Mouse (Mus musculus): Measurements from ENCODE around the gene AW011738. TPM values are rescaled to one million over a fixed set of nuclear protein-coding genes. Genes with fewer than 3 reads are reported as not detected.
A peak's percentile ranks its signal among the peaks of the same experiment; 100 is the strongest.

Gene AW011738
- 8.1 and 8.7 TPM in 2 replicates for polyA plus RNA-seq (2015; fragmentation: Nextera tagmentation; extraction: Ambion mirVana)

DNA sequence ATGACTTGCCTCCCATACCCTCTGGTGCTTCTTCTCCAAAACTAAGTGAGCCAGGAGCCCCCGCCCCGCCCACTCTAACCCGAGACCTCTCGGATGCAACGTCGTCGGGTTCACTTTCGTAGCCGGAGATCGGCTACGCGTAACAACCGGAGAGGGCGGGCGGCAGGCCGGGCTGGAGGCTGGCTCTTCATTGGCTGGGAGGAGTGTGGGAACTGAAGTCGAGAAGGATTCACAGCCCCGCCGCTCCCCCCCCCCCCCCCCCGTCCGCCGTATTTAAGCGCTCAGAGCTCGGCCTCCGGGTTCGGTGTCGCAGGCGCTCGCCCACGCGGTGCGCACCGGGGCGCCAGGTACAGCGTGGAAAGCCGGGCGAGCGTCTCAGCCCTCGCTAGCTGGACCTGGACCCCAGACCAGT, at the start of gene AW011738:
Gene AW011738, plus strand, starts transcription at position 304 of the 412 bp plus-strand sequence.
- WGBS: under 1% methylated on average over 30 of the region's 39 CpGs
- H3K27ac ChIP-seq (ENCODE audit: low read length): peak within 1 kb of the TSS; percentile 68

DNA sequence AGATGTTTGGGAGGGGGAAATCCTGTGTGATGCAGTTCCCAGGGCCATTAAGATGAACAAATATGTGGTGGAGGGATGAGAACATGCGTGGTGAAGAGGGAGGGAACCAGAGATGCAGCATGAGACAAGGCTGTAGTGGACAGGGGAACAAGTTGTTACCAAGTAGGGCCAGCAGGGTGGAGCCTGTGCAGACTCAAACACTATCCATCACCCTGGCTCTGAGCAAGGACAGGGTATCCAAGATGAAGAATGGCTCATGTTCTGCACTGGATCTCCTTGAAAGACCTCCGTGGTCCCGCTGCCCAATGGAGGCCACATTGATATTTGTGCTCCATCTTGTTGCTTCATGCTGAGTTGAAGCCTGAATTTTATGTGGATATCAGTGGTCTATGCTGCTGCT, 48.3 kb upstream of the AW011738 start:
- Histone ChIP-seq H3K27ac (ENCODE audit: low read length) (no peak overlapping the region), H3K9me3 (ENCODE audit: low read length) (peaks cover 11% of the 10 kb centered on the region; the same call in 1 of the 2 replicates), H3K4me3 (ENCODE audit: low read length) (no peak overlapping the region), H3K4me1 (ENCODE audit: insufficient read depth, low read length) (no peaks in the 10 kb centered on the region), H3K9ac (replicated peaks; ENCODE audit: low read length) (no peak overlapping the region), H3K36me3 (ENCODE audit: insufficient read depth, low read length) (no peaks in the 10 kb centered on the region), H3K27me3 (ENCODE audit: insufficient read depth, low read length) (no peaks in the 10 kb centered on the region), H3K4me2 (replicated peaks; ENCODE audit: low read depth, low read length) (no peak overlapping the region)
- no peak for ATAC-seq (ENCODE audit: low FRiP score, low TSS enrichment)
- 91% methylated on average over 3 of the region's 3 CpGs for WGBS

More for the DNA sequence above, at the start of gene AW011738:
- Histone ChIP-seq H3K4me2 (replicated peaks; ENCODE audit: low read depth, low read length) (peak within 1 kb of the TSS; percentile 96), H3K9me3 (ENCODE audit: low read length) (no peaks in the 10 kb centered on the region), H3K9ac (replicated peaks; ENCODE audit: low read length) (peak within 1 kb of the TSS; percentile 77), H3K27me3 (ENCODE audit: insufficient read depth, low read length) (peaks cover 9% of the 10 kb centered on the region; the same call in 1 of the 2 replicates), H3K36me3 (ENCODE audit: insufficient read depth, low read length) (no peaks in the 10 kb centered on the region), H3K4me1 (ENCODE audit: insufficient read depth, low read length) (peaks cover 21% of the 10 kb centered on the region), H3K4me3 (ENCODE audit: low read length) (peak within 1 kb of the TSS; percentile 70)
- ATAC-seq (ENCODE audit: low FRiP score, low TSS enrichment): peak; percentile 80

DNA sequence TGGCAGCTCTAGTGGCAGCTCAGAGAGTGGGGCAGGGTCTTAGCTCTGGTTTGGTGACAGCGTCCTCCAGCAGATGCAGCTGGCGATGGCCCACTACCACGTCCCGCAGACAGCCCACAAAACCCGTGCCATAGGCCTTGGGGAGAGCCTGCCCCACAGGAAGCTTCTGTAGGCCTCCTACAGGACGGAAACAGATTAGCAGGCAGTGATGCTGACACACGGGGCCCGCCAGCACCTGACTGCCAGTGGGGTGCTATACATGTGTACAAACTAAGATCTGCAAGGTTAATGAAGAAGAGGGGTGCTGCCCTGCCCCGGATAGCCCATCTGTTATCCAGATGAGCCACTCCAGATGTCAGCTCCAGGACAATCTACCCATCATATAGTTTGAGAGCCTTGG, 36.6 kb upstream of the AW011738 start:
- peaks cover 17% of the 10 kb centered on the region for H3K9me3 ChIP-seq (ENCODE audit: low read length)
- H3K36me3 ChIP-seq (ENCODE audit: insufficient read depth, low read length): peaks cover 95% of the 10 kb centered on the region
- WGBS: 94% methylated on average over 9 of the region's 9 CpGs
- no peak overlapping the region for H3K9ac ChIP-seq (replicated peaks; ENCODE audit: low read length)
- no peak overlapping the region for H3K4me2 ChIP-seq (replicated peaks; ENCODE audit: low read depth, low read length)
- H3K4me1 ChIP-seq (ENCODE audit: insufficient read depth, low read length): no peaks in the 10 kb centered on the region
- H3K27me3 ChIP-seq (ENCODE audit: insufficient read depth, low read length): no peaks in the 10 kb centered on the region
- ATAC-seq (ENCODE audit: low FRiP score, low TSS enrichment): no peak; the same call in 1 of the 2 replicates
- H3K27ac ChIP-seq (ENCODE audit: low read length): no peak overlapping the region
- H3K4me3 ChIP-seq (ENCODE audit: low read length): no peak overlapping the region

- Histone ChIP-seq H3K36me3 (ENCODE audit: insufficient read depth, low read length) (peaks cover 98% of the 10 kb centered on the region), H3K9me3 (ENCODE audit: low read length) (no peaks in the 10 kb centered on the region), H3K4me2 (replicated peaks; ENCODE audit: low read depth, low read length) (no peak overlapping the region), H3K9ac (replicated peaks; ENCODE audit: low read length) (no peak overlapping the region), H3K27ac (ENCODE audit: low read length) (no peak overlapping the region), H3K27me3 (ENCODE audit: insufficient read depth, low read length) (no peaks in the 10 kb centered on the region), H3K4me1 (ENCODE audit: insufficient read depth, low read length) (no peaks in the 10 kb centered on the region), H3K4me3 (ENCODE audit: low read length) (no peak overlapping the region)
- 92% methylated on average over 8 of the region's 8 CpGs for WGBS
- ATAC-seq (ENCODE audit: low FRiP score, low TSS enrichment): no peak
Measured at GRCm38 (mm10) chr4:156168611-156169010, 34.5 kb upstream of the AW011738 start.

- WGBS: 92% methylated on average over 10 of the region's 10 CpGs
- Histone ChIP-seq H3K4me3 (ENCODE audit: low read length) (no peak overlapping the region), H3K4me2 (replicated peaks; ENCODE audit: low read depth, low read length) (no peak overlapping the region), H3K9me3 (ENCODE audit: low read length) (no peaks in the 10 kb centered on the region), H3K27me3 (ENCODE audit: insufficient read depth, low read length) (no peaks in the 10 kb centered on the region), H3K4me1 (ENCODE audit: insufficient read depth, low read length) (no peaks in the 10 kb centered on the region), H3K36me3 (ENCODE audit: insufficient read depth, low read length) (peaks cover 98% of the 10 kb centered on the region), H3K9ac (replicated peaks; ENCODE audit: low read length) (no peak overlapping the region), H3K27ac (ENCODE audit: low read length) (no peak overlapping the region)
- ATAC-seq (ENCODE audit: low FRiP score, low TSS enrichment): no peak
Measured at GRCm38 (mm10) chr4:156169129-156169528, 34.0 kb upstream of the AW011738 start.

DNA sequence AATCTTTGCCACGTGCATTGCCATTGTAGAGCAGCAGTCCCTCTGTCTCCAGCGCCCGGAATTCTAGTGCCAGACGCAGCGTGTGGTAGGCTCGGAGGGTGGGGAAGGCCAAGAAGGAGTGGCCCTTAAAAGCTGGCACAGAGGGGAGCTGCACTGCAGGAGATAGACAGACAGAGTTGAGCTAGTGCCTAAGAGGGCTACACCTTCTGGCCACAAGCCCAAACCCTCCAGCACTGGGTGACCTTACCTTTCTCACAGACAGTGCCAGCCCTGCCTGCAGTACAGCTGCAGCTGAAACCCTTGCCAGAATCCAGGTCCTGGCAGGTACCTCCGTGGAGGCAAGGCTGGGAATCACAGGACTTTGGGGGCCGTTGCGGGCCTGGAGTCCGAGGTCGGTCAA, 31.3 kb upstream of the AW011738 start:
- Histone ChIP-seq H3K4me3 (ENCODE audit: low read length) (no peak overlapping the region), H3K4me2 (replicated peaks; ENCODE audit: low read depth, low read length) (no peak overlapping the region), H3K9ac (replicated peaks; ENCODE audit: low read length) (no peak overlapping the region), H3K4me1 (ENCODE audit: insufficient read depth, low read length) (no peaks in the 10 kb centered on the region), H3K36me3 (ENCODE audit: insufficient read depth, low read length) (peaks cover 100% of the 10 kb centered on the region), H3K27ac (ENCODE audit: low read length) (no peak overlapping the region), H3K9me3 (ENCODE audit: low read length) (no peaks in the 10 kb centered on the region), H3K27me3 (ENCODE audit: insufficient read depth, low read length) (no peaks in the 10 kb centered on the region)
- ATAC-seq (ENCODE audit: low FRiP score, low TSS enrichment): no peak
- 97% methylated on average over 11 of the region's 11 CpGs for WGBS

- Histone ChIP-seq H3K9ac (replicated peaks; ENCODE audit: low read length) (no peak overlapping the region), H3K27ac (ENCODE audit: low read length) (no peak overlapping the region), H3K4me1 (ENCODE audit: insufficient read depth, low read length) (no peaks in the 10 kb centered on the region), H3K4me2 (replicated peaks; ENCODE audit: low read depth, low read length) (no peak overlapping the region), H3K9me3 (ENCODE audit: low read length) (no peaks in the 10 kb centered on the region), H3K27me3 (ENCODE audit: insufficient read depth, low read length) (no peaks in the 10 kb centered on the region), H3K4me3 (ENCODE audit: low read length) (no peak overlapping the region), H3K36me3 (ENCODE audit: insufficient read depth, low read length) (peaks cover 74% of the 10 kb centered on the region)
- no peak for ATAC-seq (ENCODE audit: low FRiP score, low TSS enrichment)
- WGBS: 90% methylated on average over 9 of the region's 9 CpGs
Measured at GRCm38 (mm10) chr4:156177630-156178029, 25.5 kb upstream of the AW011738 start.

- Histone ChIP-seq H3K9me3 (ENCODE audit: low read length) (no peaks in the 10 kb centered on the region), H3K27ac (ENCODE audit: low read length) (no peak overlapping the region), H3K4me1 (ENCODE audit: insufficient read depth, low read length) (peaks cover 38% of the 10 kb centered on the region), H3K9ac (replicated peaks; ENCODE audit: low read length) (no peak overlapping the region), H3K36me3 (ENCODE audit: insufficient read depth, low read length) (peaks cover 25% of the 10 kb centered on the region), H3K4me2 (replicated peaks; ENCODE audit: low read depth, low read length) (no peak overlapping the region), H3K4me3 (ENCODE audit: low read length) (no peak overlapping the region), H3K27me3 (ENCODE audit: insufficient read depth, low read length) (no peaks in the 10 kb centered on the region)
- ATAC-seq (ENCODE audit: low FRiP score, low TSS enrichment): no peak
- WGBS: 89% methylated on average over 5 of the region's 5 CpGs
Measured at GRCm38 (mm10) chr4:156183747-156184146, 19.4 kb upstream of the AW011738 start.

GRCm38 (mm10) chr4:156184291-156184954, 18.7 kb upstream of the AW011738 start:
- H3K9ac ChIP-seq (replicated peaks; ENCODE audit: low read length): no peak overlapping the region
- no peak overlapping the region for H3K27ac ChIP-seq (ENCODE audit: low read length)
- no peak for ATAC-seq (ENCODE audit: low FRiP score, low TSS enrichment)
- no peak overlapping the region for H3K4me2 ChIP-seq (replicated peaks; ENCODE audit: low read depth, low read length)
- H3K4me3 ChIP-seq (ENCODE audit: low read length): no peak overlapping the region
- H3K9me3 ChIP-seq (ENCODE audit: low read length): no peaks in the 10 kb centered on the region
- H3K27me3 ChIP-seq (ENCODE audit: insufficient read depth, low read length): no peaks in the 10 kb centered on the region
- H3K4me1 ChIP-seq (ENCODE audit: insufficient read depth, low read length): peaks cover 44% of the 10 kb centered on the region
- peaks cover 20% of the 10 kb centered on the region for H3K36me3 ChIP-seq (ENCODE audit: insufficient read depth, low read length)
- 66% methylated on average over 7 of the region's 7 CpGs for WGBS

DNA sequence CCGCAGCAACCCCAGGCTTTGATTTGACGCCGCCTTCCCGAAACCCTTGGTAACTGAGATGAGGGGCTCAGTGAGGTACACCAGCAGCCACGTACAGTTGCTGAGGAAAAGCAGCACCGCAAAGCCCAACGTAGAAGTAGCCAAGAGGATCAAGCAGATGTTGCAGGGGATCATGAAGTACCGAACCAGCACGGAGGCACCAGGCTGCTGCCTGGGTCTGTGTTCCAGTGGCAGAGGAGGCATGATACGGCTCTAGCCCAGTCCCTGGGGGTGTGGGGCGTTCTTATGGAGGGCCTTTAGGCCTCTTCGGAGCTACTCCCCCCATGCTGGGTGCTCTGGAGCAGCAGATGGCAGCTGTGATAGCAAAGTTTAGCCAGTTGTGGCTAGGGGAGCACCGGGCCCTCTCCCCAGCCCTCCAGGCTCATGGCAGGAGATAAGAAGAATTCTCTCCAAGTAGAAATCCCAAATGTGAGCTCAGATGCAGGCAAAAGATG, 17.6 kb upstream of the AW011738 start:
- peak overlapping the region; percentile 32 for H3K4me3 ChIP-seq (ENCODE audit: low read length)
- peaks cover 23% of the 10 kb centered on the region for H3K36me3 ChIP-seq (ENCODE audit: insufficient read depth, low read length)
- ATAC-seq (ENCODE audit: low FRiP score, low TSS enrichment): no peak
- peak overlapping the region; percentile 44 for H3K4me2 ChIP-seq (replicated peaks; ENCODE audit: low read depth, low read length)
- WGBS: 77% methylated on average over 13 of the region's 13 CpGs
- peak overlapping the region; percentile 36; the same call in 1 of the 2 replicates for H3K27ac ChIP-seq (ENCODE audit: low read length)
- peak overlapping the region; percentile 57 for H3K9ac ChIP-seq (replicated peaks; ENCODE audit: low read length)
- H3K27me3 ChIP-seq (ENCODE audit: insufficient read depth, low read length): no peaks in the 10 kb centered on the region
- H3K9me3 ChIP-seq (ENCODE audit: low read length): no peaks in the 10 kb centered on the region
- peaks cover 55% of the 10 kb centered on the region for H3K4me1 ChIP-seq (ENCODE audit: insufficient read depth, low read length)
